Mouse (Mus musculus): ENCODE data around the gene Asb2. TPM values are rescaled to one million over a fixed set of nuclear protein-coding genes. Genes with fewer than 3 reads are reported as not detected.

Gene Asb2
- total RNA-seq, 2 experiments from 2014 or later, result 113 to 172 TPM

DNA sequence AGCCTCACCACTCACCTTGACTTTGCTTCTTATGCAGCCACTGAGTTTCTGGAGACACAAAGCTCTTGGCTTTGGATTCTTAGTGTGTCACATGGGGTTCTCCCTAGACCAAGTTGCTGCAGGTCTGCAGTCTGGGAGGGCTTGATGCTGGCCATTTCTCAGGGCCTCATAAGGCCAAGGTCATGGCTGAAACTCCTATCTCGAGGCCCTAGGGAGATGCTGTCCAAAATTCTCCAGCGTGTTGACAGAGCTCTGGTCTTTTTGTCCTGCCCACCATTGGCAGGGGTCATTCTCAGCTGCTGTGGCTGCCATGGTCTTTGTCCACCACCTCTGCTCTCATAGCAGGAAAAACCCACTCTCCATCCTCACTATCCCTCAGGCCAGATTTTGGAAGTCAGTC is 11.4 kb upstream of the Asb2 start:
- DNase-seq, result no peak
- intact Hi-C loops (cut with DNase I; ENCODE audit: low total_unique reads), result loop anchor here (5.0 kb wide), 1 partner anchor 40 kb away; no protein-coding TSS in a partner anchor

DNA sequence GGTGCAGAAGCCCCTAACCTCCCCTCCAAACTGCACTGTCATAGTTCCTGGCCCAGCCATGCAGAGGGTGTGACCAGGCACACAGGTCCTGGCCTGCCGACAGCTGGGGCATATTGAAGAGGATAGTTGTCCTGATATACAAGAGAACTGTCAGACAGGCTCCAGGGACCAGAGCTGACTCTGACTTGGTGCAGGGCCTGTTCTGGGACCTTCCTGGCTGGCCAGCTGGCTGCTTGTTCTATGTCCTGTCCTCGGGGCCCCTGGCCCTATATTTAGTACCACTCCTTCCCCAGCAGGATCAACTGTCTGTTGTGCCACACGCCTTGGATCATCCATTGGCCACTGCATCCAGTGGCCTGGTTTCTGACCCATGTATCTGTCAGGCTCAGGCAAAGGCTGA is 6.5 kb upstream of the Asb2 start:
- peak; percentile 73 for DNase-seq

DNA sequence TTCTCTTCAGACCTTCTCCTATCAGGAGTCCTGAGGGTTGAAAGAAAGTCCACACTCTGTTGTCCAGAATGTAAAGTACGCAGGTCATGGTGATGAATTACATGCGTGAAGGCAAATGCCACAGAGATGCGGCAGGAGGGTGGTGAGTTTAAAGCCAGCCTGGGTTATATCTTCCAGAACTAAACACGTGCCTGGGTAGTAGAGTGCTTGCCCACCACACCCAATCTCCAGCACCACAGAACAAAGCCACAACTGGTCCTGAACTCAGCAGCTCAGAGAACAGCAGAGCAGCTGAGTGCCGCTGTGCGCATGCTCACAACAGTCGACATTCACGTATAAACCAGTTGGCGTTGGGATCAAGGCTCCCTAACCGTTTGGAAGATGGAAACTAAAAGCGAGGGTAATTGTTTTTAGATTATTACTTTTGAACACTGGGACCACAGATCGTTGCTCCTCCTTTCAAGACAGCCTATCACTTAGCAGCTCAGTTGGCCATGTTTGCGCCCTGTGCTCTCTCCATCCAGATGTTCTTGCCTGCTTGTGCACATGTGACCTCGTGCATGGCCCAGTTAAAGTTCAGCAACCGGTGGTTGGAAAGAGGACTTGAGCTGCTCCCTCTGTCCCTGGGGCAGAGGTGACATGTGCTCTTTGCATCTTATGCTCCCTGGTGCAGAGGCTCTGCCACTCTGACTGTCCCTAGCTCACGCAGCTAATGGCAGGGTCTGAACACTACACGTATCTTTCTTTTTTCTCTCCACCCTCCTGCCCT is 5.9 kb upstream of the Asb2 start:
- DNase-seq, result no peak
- intact Hi-C loops (cut with DNase I; ENCODE audit: low total_unique reads), result no loop called here

More for the DNA sequence above, 6.5 kb upstream of the Asb2 start:
- intact Hi-C loops (cut with DNase I; ENCODE audit: low total_unique reads), result no loop called here

DNA sequence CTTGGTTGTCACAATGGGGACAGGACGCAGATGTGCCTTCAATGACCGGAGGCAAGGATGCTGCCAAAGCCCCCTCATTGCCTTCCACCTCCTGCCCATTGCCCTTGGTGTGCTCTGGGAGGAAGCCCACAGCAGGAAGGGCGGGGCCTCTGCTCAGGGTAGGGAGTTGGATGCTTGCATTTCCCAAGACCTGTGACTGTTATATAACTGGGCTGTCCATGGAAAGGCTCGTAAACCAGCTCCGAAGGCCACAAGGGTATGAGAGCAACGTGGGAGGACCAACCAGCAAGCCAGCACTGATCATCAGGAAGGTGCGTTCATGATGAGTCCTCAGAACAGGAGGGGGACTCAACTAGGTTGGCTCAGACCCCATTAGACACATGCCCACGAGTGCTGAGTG is 5.0 kb upstream of the Asb2 start:
- DNase-seq, result no peak
- intact Hi-C loops (cut with DNase I; ENCODE audit: low total_unique reads), result no loop called here

DNA sequence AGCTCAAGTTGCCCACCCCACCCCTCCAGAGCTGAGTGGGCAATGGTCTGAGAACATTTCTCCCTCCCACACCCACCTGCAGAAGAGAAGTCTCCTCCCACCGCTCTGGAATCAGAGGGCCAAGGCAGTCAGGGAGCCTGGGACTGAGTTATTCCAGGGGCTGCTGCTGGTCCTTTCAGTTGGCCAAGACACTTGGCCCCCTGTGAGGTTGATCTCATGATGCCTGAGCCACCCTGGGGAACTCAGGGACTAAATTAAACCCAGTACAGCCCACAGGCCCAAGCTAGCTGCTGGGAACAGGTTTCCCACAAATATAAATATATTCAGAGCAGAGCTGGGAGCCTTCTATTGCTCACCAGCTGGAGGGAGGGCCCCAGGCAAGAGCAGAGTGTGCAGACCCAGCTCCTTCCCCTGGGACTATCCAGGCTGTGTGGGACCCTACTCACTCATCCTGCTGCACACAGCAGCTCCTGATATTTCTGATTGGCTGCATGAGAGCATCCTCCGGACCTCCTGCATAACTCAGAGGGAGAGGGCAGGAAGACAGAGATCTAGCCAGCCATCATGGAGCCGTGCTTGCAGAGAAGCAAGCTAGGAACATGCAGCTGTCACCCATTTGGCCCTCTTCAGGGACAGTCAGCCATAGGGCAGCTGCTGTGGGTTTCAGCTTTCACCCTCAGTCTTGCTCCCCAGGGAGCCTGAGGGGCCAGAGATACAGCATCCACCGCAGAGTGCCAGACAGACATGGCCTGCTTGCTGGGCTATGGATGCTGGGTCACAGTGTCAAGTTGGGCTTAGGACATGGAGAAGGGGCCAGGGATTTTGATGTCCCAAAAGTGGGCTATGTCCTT is 3.4 kb upstream of the Asb2 start:
- intact Hi-C loops (cut with DNase I; ENCODE audit: low total_unique reads), result no loop called here
- DNase-seq, result peak; percentile 73

DNA sequence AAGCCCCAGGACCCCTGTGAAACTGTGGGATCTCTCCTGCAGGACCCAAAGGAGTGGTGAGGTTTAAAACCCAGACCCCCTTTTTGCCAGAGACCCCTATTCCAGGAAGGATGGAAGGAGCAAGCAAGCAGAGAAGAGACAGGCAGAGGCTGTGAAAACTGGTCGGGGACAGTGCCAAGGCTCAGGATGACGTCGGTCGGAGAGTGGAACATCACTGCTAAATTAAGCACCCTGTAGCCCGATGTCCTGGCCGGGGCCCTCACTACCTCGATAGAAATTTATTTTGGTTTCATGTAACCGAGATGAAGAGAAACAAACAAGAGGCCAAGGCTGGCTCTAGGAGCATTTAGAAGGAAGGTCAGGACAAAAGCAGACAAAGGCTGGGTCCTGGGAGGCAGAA is 2.4 kb upstream of the Asb2 start:
- DNase-seq, result peak; percentile 76

DNA sequence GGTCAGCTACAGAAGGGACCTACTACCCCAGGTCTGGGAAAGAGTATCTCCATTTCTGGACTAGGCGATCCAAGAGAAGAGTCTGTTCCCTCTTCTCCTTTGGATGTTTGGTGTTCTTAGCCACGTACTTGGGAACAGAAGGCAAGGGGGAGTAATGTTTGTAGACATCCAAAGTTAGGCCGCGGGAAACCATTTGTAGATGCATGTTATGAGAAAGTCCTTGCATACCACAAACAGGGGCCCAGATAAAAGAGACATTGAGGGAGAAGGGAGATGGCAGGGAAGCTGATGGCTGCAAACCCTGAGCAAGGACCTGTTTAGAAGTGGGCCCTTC is 581 bp upstream of the Asb2 start:
- no peak for DNase-seq
- intact Hi-C loops (cut with DNase I; ENCODE audit: low total_unique reads), result no loop called here

More for the DNA sequence above, 2.4 kb upstream of the Asb2 start:
- intact Hi-C loops (cut with DNase I; ENCODE audit: low total_unique reads), result no loop called here

DNA sequence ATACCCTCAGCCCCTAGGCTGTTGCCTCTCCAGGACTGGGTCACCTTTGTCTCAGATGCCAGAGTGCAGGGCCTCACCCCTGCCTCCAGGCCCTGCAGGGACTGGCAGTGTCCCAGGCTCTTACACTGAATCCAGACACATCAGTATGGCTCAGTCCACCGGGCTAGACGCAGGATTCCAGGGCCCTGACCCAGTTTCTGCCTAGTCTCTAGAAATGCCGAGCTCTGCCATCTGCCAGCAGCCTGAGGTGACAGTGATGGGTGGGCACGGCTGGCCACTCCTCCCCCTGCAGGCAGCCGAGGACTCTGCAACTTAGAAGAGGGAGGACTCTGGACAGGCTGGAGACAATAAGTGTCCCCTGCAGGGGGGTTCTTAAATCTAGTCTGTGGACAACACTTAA is 2.3 kb downstream of the Asb2 start:
- peak; percentile 83 for DNase-seq
- intact Hi-C loops (cut with DNase I; ENCODE audit: low total_unique reads), result no loop called here

DNA sequence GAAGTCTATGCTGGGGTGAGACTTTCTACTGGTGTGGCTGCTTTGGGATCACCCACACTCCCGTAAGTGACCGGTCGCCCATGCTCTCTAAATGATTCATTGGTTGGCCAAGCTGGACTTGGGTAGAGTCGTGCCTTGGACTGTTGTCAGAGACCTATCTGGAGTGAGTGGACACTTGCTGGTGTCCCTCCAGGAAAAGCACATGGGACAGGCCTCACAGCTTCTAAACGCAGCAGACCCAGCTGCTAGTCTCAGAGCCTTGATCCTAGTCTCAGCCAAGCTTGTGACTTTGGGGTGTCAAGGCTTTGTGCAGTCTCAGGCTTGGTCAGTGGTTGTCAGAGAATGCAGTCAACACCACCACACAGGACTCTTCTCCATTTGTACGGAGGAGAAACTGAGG is 3.1 kb downstream of the Asb2 start:
- DNase-seq, result peak; percentile 60
- intact Hi-C loops (cut with DNase I; ENCODE audit: low total_unique reads), result no loop called here

DNA sequence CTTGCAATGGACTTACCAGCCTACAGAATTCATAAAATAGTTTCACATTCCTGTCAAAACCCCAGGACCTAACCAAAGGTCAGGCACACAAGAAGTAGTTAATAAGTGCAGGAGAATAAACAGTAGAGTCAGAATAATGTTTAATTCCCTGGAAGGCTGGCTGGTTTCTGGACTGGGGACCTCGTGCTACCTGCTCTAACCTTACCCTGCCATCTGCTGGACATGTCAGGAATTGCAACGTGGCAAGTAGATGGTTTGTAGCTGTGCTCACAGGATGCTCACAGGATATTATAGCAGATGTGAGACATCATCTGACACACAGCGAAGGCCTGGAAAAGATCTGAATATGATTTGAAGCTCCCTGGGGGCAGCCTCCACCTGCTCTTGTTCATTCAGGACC is 7.3 kb downstream of the Asb2 start:
- intact Hi-C loops (cut with DNase I; ENCODE audit: low total_unique reads), result no loop called here
- peak; percentile 77 for DNase-seq

DNA sequence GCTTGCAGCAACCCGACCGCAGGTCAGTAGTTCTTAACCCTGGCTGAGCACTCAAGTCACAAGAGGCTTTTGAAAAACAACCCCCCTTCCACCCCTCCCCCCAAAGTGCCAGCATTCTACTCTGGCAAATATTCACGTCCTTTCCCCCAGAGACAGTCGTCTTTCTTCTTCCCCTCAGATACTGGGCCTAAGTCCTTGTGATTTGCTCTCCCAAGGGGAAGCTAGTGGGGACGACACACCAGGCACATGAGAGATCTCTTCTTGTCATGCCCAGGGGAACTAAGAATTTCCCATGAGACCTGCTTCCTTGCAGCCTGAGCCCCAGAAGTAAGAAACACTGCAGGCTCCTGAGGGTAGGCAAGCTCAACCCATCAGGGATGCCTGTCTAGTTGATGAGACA is 8.4 kb downstream of the Asb2 start:
- intact Hi-C loops (cut with DNase I; ENCODE audit: low total_unique reads), result no loop called here
- DNase-seq, result no peak

DNA sequence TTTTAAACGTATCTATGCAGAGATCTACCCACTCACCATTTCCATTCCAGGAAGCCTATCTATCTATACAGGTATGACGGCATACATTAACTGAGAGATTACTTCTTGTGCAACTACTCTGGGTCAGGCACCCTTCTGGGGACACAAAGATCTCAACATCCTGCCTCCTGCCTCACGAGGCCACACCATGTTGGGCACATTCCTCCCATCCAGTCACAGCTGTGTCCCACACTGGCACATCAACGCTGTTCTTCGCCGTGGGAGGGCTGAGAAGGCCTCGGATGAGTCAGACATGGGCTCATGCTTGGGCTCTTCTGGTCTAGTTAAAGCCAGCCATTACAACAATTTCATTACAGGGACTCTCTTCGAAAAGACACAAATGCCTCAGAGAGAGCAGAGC is 8.9 kb downstream of the Asb2 start:
- DNase-seq, result no peak
- intact Hi-C loops (cut with DNase I; ENCODE audit: low total_unique reads), result no loop called here

DNA sequence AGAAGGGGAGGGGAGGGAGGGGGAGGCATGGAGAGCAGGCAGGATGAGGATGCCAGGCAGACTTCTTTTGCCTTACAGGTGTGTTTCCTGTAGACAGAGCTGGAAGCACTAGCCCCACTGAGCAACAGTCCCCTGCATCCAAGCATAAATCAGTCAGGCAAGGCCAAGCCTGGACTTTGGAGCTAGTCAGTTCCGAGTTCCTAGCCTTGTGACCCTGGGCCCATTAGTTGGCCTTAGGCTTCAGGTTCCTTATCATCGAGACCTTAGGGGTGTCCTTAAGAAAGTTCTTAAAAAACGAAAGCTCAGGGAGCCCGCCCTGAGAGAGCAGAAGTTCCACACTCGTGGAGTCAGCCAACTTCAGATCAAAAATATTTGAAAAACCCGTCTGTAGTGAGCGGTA is 10.9 kb downstream of the Asb2 start:
- intact Hi-C loops (cut with DNase I; ENCODE audit: low total_unique reads), result no loop called here

DNA sequence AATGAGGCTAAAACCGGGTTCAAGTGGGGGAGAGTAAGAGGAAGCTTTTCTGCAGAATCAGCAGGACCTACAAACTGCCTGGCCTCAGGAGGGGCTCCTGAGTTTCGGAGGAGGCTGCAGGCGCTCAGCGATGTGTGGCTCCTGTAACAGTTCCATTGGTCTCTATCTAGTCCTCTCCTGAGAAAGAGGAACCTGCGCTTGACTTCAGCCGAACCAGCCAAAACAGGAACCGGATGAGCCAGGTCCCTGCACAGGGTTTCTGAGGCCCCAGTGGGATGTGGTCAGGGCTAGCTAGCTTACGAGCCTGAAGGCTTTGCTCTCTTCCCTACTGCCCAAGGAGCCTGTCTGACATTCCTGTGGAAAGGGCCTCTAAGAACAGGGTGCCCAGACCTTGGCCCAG is 12.3 kb downstream of the Asb2 start:
- intact Hi-C loops (cut with DNase I; ENCODE audit: low total_unique reads), result no loop called here

More for the DNA sequence above, 10.9 kb downstream of the Asb2 start:
- no peak for DNase-seq

DNA sequence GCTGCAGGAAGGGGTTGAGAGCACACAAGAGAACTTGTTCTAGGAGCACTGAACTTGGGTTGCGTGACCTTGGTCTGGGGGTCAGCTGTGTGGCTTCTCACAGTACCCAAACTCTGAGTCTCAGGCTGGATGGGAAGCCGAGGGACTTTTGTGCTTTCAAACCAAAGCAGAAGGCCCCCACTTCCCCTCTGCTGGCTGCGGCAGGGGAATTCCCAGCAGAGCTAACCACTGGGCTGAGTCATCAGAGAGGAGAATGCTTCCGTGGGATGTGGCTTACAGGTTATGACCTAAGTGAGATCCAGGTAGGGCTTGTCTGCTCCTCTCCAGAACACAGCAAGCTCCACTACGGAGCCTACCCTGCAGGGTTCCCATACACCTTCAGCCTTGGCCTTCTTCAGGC is 14.6 kb downstream of the Asb2 start:
- no peak for DNase-seq
- intact Hi-C loops (cut with DNase I; ENCODE audit: low total_unique reads), result no loop called here

More for the DNA sequence above, 12.3 kb downstream of the Asb2 start:
- no peak for DNase-seq

DNA sequence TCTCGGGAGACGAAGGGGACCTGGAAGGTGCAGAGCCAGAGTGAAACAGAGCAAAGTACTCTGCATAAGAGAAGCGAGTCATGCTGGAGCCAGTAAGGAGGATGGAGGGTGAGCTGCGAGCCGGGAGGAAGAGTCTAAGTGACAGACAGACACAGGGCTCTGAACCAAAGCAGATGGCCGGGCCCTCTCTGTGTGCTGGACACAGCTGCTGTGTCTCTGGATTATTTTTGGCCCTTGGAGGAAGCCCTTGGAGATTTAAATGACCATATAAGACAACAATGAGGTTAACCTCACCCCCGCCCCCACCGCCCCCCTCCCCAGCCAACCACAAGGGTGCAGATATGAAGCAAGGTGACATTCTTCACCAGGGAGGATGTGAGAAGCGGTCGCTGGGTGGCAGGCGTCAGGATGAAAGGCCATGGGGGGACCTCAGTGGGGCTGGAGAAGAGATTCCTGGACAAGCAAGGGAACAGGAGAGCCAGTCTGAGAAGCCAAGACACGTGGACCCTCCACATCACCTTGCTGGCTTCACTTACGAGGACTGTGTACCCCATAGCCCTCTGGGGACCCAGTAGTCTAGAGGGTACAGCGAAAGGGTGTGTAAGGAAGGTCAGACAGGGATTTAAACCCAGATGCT is 17.5 kb downstream of the Asb2 start:
- peak; percentile 26 for DNase-seq
- intact Hi-C loops (cut with DNase I; ENCODE audit: low total_unique reads), result no loop called here

DNA sequence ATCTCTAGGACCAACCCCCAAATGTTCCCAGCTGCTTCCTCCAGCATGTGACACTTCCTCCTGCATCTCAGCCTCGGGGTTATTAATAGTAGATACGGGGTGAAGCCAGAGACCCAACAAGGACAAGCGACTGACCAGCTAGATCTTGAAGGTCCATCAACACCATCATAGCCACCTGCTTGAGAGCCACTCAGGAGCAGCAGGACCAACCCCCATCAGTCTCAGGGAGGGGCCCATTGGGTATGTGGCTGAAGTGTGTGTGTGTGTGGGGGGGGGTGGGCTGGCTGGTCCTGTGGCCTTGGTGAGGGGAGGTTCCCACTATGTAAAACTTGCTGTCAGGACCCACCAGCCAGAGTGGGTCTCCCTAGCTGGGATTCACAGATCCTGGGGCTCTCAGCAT is 19.0 kb downstream of the Asb2 start:
- intact Hi-C loops (cut with DNase I; ENCODE audit: low total_unique reads), result no loop called here

DNA sequence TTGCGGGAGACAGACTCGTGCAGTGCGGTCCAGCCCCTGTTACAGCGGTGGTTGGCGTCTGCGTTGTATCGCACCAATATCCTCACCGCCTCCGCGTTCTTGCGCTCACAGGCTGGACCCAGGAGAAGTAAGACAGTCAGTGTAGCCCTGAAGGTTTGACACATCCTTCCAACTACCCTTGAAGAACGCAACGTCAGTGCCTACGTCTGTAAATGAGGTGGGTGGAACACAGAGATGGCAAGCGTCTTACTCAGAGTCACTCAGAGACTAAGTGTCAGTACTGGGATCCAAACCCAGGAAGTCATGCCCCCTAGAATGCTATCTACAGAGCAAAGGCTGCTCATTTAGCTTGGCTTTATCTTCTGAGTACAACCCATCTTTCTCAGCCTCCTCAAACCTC is 22.4 kb downstream of the Asb2 start:
- intact Hi-C loops (cut with DNase I; ENCODE audit: low total_unique reads), result no loop called here
- no peak for DNase-seq

More for the DNA sequence above, 19.0 kb downstream of the Asb2 start:
- DNase-seq, result no peak

DNA sequence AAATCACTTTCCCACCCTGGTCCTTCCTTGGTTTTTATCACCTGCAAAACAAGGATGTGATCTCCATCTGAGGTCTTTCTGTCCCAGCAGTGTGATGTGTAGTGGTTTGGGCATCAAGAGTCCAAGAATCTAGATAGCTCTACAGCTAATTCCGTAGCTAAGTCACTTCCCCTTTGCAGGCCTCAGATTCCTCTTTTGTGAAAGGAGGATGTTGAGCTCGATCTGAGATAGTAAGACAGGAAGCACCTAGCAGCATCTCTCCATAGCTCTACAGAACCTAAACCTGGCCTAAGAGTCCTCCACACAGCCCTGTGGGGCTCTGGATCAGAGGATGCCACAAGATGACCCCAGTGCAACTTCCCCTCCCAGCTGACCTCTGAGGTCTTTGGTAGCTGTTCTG is 22.9 kb downstream of the Asb2 start:
- no peak for DNase-seq
- intact Hi-C loops (cut with DNase I; ENCODE audit: low total_unique reads), result no loop called here

DNA sequence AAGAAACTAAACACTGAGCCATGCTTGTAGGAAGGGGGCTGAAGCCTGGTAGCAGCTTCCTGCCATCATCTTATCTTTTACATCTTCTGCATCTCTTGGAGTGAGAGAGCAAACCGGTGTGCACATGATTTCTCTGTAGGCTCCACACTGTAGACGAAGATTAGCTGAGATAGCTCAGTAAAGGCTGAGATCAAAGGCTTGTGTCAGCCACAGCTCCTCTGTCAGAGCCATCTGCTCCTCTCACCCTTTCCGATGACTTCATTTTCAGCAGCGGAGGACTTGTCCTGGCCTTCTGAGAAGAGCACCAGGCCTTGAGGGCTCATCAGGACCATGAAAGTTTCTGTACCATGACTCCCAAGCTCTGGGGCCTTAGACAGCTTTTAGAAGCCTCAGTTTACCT is 24.3 kb downstream of the Asb2 start:
- DNase-seq, result no peak

More for the DNA sequence above, 24.3 kb downstream of the Asb2 start:
- intact Hi-C loops (cut with DNase I; ENCODE audit: low total_unique reads), result no loop called here
